Mouse (Mus musculus): Measurements from ENCODE around the gene Scaf4. TPM values are rescaled to one million over a fixed set of nuclear protein-coding genes. Genes with fewer than 3 reads are reported as not detected.
"Not testable (repeated sequence)": the region's sequence is repeated elsewhere in the genome, so short reads cannot be mapped to it uniquely, and the experiment has no call there.

The Scaf4 gene
- polyA plus RNA-seq, 1 experiment from 2014 or later, result 15.5 TPM

DNA sequence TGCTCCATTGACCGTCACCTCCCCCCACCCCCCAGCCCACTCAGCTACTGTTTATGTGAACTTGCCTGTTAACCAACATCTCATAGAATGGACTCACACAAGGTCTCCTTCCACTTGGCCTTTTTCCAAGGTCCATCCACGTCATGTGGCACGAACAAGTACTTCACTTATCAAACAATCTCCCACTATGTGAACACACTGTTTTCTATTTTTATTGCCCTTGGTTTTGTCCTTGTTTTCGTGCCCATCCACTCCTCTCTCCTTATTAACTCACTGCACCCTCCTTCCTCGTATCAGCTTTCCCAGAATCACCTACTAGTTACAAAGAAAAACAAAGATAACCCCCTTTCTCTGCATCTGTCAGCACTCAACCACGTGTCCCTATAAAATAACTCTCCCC is 49.7 kb downstream of the Scaf4 start:
- H3K4me2 ChIP-seq, result no peak overlapping the region
- no peak overlapping the region for H3K4me3 ChIP-seq
- peaks cover 18% of the 10 kb centered on the region for H3K36me3 ChIP-seq
- ATAC-seq (replicated peaks; ENCODE audit: insufficient number of reproducible peaks, insufficient read depth, low FRiP score, low read depth), result no peak
- 28% methylated on average over 6 of the region's 6 CpGs for WGBS
- H3K9me3 ChIP-seq (replicated peaks), result no peaks in the 10 kb centered on the region
- no peak overlapping the region for H3K27ac ChIP-seq
- H3K4me1 ChIP-seq (replicated peaks), result peaks cover 14% of the 10 kb centered on the region
- H3K9ac ChIP-seq, result no peak overlapping the region
- H3K27me3 ChIP-seq, result no peaks in the 10 kb centered on the region

DNA sequence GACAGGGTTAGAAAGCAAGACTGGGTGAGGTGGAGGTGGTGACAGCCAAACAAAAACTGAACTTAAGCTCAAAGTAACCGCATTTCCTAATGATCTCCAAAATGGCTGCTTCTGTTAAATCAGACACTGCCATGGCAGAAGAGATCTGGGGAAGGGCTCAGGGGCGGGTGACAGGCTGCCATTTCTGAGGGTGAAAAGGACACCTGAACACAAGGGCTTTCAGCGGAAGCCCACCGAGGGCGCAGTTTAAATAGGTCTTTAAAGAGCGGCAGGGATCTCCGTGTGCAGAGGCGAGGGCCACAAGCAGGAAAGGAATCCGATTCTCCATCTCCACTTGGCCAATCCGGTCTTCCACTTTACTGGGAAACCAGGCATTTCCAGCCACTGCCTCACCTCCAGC is 50.6 kb downstream of the Scaf4 start:
- no peak for ATAC-seq (replicated peaks; ENCODE audit: insufficient number of reproducible peaks, insufficient read depth, low FRiP score, low read depth)
- Histone ChIP-seq H3K36me3 (peaks cover 15% of the 10 kb centered on the region), H3K9ac (no peak overlapping the region), H3K27ac (no peak overlapping the region), H3K4me1 (replicated peaks) (peaks cover 14% of the 10 kb centered on the region), H3K9me3 (replicated peaks) (no peaks in the 10 kb centered on the region), H3K4me3 (no peak overlapping the region), H3K27me3 (no peaks in the 10 kb centered on the region), H3K4me2 (no peak overlapping the region)
- 89% methylated on average over 10 of the region's 10 CpGs for WGBS

GRCm38 (mm10) chr16:90231302-90231701 is 53.0 kb downstream of the Scaf4 start:
- Histone ChIP-seq H3K36me3 (peaks cover 29% of the 10 kb centered on the region), H3K27ac (no peak overlapping the region), H3K4me1 (replicated peaks) (peaks cover 14% of the 10 kb centered on the region), H3K4me2 (no peak overlapping the region), H3K27me3 (no peaks in the 10 kb centered on the region), H3K9me3 (replicated peaks) (no peaks in the 10 kb centered on the region), H3K9ac (no peak overlapping the region), H3K4me3 (no peak overlapping the region)
- 89% methylated on average over 7 of the region's 7 CpGs for WGBS
- no peak for ATAC-seq (replicated peaks; ENCODE audit: insufficient number of reproducible peaks, insufficient read depth, low FRiP score, low read depth)

- H3K9me3 ChIP-seq (replicated peaks), result no peaks in the 10 kb centered on the region
- no peaks in the 10 kb centered on the region for H3K27me3 ChIP-seq
- H3K36me3 ChIP-seq, result peaks cover 43% of the 10 kb centered on the region
- peaks cover 9% of the 10 kb centered on the region for H3K4me1 ChIP-seq (replicated peaks)
- no peak overlapping the region for H3K9ac ChIP-seq
- WGBS, result 72% methylated on average over 6 of the region's 6 CpGs
- H3K4me3 ChIP-seq, result no peak overlapping the region
- H3K4me2 ChIP-seq, result no peak overlapping the region
- no peak overlapping the region for H3K27ac ChIP-seq
- ATAC-seq (replicated peaks; ENCODE audit: insufficient number of reproducible peaks, insufficient read depth, low FRiP score, low read depth), result no peak
Measured at GRCm38 (mm10) chr16:90229897-90230296, 54.4 kb downstream of the Scaf4 start.

GRCm38 (mm10) chr16:90221441-90222070 is 62.7 kb downstream of the Scaf4 start:
- Histone ChIP-seq H3K27ac (peak overlapping the region; percentile 92), H3K4me1 (replicated peaks) (peaks cover 22% of the 10 kb centered on the region), H3K9me3 (replicated peaks) (no peaks in the 10 kb centered on the region), H3K4me2 (peak overlapping the region; percentile 81), H3K4me3 (peak overlapping the region; percentile 94), H3K27me3 (no peaks in the 10 kb centered on the region), H3K9ac (peak overlapping the region; percentile 93), H3K36me3 (peaks cover 34% of the 10 kb centered on the region)
- ATAC-seq (replicated peaks; ENCODE audit: insufficient number of reproducible peaks, insufficient read depth, low FRiP score, low read depth), result no peak
- WGBS, result 3% methylated on average over 20 of the region's 20 CpGs

- peak overlapping the region; percentile 92 for H3K27ac ChIP-seq
- WGBS, result under 1% methylated on average over 50 of the region's 52 CpGs
- no peaks in the 10 kb centered on the region for H3K27me3 ChIP-seq
- no peaks in the 10 kb centered on the region for H3K9me3 ChIP-seq (replicated peaks)
- ATAC-seq (replicated peaks; ENCODE audit: insufficient number of reproducible peaks, insufficient read depth, low FRiP score, low read depth), result peak; percentile 77
- H3K9ac ChIP-seq, result peak overlapping the region; percentile 93
- H3K36me3 ChIP-seq, result peaks cover 28% of the 10 kb centered on the region
- H3K4me1 ChIP-seq (replicated peaks), result peaks cover 24% of the 10 kb centered on the region
- H3K4me3 ChIP-seq, result peak overlapping the region; percentile 94
- peak overlapping the region; percentile 81 for H3K4me2 ChIP-seq
Measured at GRCm38 (mm10) chr16:90220892-90221431, 63.3 kb downstream of the Scaf4 start.

- Histone ChIP-seq H3K4me1 (replicated peaks) (peaks cover 24% of the 10 kb centered on the region), H3K9me3 (replicated peaks) (no peaks in the 10 kb centered on the region), H3K4me3 (peak within 1 kb of the TSS; percentile 94), H3K27me3 (no peaks in the 10 kb centered on the region), H3K36me3 (peaks cover 21% of the 10 kb centered on the region), H3K4me2 (peak within 1 kb of the TSS; percentile 81), H3K9ac (peak within 1 kb of the TSS; percentile 93), H3K27ac (peak within 1 kb of the TSS; percentile 92)
- WGBS, result 2% methylated on average over 63 of the region's 63 CpGs
- peak; percentile 94 for ATAC-seq (replicated peaks; ENCODE audit: insufficient number of reproducible peaks, insufficient read depth, low FRiP score, low read depth)
Measured at GRCm38 (mm10) chr16:90220026-90220891, 64.0 kb downstream of the Scaf4 start, which contains the start of gene Sod1. Gene Sod1 (plus strand): TSS chr16:90220754.

GRCm38 (mm10) chr16:90219445-90219844 is 64.9 kb downstream of the Scaf4 start:
- not testable (repeated sequence) for H3K4me2 ChIP-seq; H3K4me3 ChIP-seq; H3K9ac ChIP-seq; H3K9me3 ChIP-seq (replicated peaks); H3K27ac ChIP-seq; H3K27me3 ChIP-seq; ATAC-seq (replicated peaks; ENCODE audit: insufficient number of reproducible peaks, insufficient read depth, low FRiP score, low read depth)
- Histone ChIP-seq H3K36me3 (peaks cover 13% of the 10 kb centered on the region; the same call in 1 of the 2 replicates), H3K4me1 (replicated peaks) (peaks cover 24% of the 10 kb centered on the region)
- 60% methylated on average over 4 of the region's 4 CpGs for WGBS

GRCm38 (mm10) chr16:90217926-90218325 is 66.4 kb downstream of the Scaf4 start:
- Histone ChIP-seq H3K4me1 (replicated peaks) (peaks cover 17% of the 10 kb centered on the region), H3K4me3 (no peak overlapping the region), H3K27me3 (no peaks in the 10 kb centered on the region), H3K9me3 (replicated peaks) (no peaks in the 10 kb centered on the region), H3K9ac (no peak overlapping the region), H3K4me2 (no peak overlapping the region), H3K27ac (no peak overlapping the region), H3K36me3 (no peaks in the 10 kb centered on the region)
- WGBS, result 70% methylated on average over 4 of the region's 4 CpGs
- ATAC-seq (replicated peaks; ENCODE audit: insufficient number of reproducible peaks, insufficient read depth, low FRiP score, low read depth), result no peak

DNA sequence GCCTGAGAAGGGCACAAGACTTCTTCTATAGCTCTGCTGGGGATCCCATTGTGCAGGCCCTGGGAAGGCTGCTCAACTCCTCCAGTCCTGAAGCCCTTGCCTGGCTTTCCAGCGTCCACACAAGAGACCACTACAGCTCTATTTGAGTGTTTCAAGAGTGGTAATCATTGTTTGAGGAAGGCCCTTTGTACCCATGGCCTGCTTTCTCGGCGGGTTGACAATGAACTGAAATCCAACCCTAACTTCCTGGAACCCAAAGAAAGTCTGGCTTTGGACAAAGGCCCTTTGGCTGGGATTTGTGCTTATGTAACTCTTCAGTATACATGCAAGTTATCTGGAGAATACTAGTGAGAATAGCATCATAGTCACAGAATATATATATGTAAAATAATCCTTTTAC is 66.9 kb downstream of the Scaf4 start:
- Histone ChIP-seq H3K4me3 (no peak overlapping the region), H3K36me3 (no peaks in the 10 kb centered on the region), H3K27me3 (no peaks in the 10 kb centered on the region), H3K27ac (no peak overlapping the region), H3K9ac (no peak overlapping the region), H3K4me1 (replicated peaks) (peaks cover 12% of the 10 kb centered on the region), H3K9me3 (replicated peaks) (no peaks in the 10 kb centered on the region), H3K4me2 (no peak overlapping the region)
- WGBS, result 51% methylated on average over 3 of the region's 3 CpGs
- no peak for ATAC-seq (replicated peaks; ENCODE audit: insufficient number of reproducible peaks, insufficient read depth, low FRiP score, low read depth)

GRCm38 (mm10) chr16:90216414-90216813 is 67.9 kb downstream of the Scaf4 start:
- WGBS, result 65% methylated on average over 2 of the region's 2 CpGs
- 0 out of 2 replicates have a peak, but pooled peaks cover 5% of the 10 kb centered on the region for H3K4me1 ChIP-seq (replicated peaks)
- H3K9ac ChIP-seq, result no peak overlapping the region
- H3K36me3 ChIP-seq, result no peaks in the 10 kb centered on the region
- no peak overlapping the region for H3K4me2 ChIP-seq
- H3K27ac ChIP-seq, result no peak overlapping the region
- no peaks in the 10 kb centered on the region for H3K27me3 ChIP-seq
- H3K9me3 ChIP-seq (replicated peaks), result no peaks in the 10 kb centered on the region
- no peak overlapping the region for H3K4me3 ChIP-seq
- no peak for ATAC-seq (replicated peaks; ENCODE audit: insufficient number of reproducible peaks, insufficient read depth, low FRiP score, low read depth)

Data from heart, embryonic 15.5 days (tissue).